Mouse (Mus musculus) CH12F3 (cell line): ENCODE data around the gene Nomo1.

Experiments used
- in situ Hi-C: fragments of 300-500 bp; cut with MboI; formaldehyde crosslinking; loops from 2 replicates; pipeline ENCODE4 v1.14.3; 2020; ENCODE audit warnings: low sequenced_read_pairs

The Nomo1 gene

DNA sequence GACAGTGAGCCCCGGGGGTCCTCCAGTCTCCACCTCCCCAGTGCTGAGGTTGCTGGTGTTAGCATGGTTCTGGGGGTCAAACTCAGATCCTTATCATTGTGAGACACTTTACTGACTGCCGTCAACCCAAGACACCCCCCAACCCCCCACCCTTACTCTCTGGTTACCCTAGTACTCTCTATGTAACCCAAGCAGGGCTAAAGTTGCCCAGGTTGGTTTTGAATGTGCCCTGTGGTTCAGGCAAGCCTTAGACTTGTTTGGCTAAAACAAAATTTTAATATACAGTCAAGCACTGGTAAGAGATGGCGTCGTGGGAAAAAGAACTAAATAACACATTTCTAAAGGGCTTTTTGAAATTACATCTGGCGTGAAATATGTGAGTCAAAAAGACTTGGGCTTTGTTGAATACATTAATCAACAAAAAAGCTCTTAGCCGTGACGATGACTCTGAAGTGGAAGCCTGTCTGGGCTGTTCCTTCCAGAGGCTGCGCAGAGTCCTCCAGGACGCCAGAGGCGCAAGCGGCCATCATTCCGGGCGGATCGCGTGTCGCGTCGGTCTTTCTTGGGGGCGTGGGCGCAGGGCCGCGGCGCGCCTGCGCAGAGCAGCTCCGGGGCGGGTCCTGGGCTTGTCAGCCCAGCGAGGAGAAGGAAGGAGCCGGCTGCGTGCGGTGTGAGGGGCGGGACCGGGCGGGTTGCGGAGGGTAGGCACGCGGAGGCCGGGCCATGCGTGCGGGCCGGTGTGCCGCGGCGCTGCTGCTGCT lies at the start of gene Nomo1:
TSS of gene Nomo1 (plus strand) at position 590 of the 761 bp plus-strand sequence.
- in situ Hi-C loops: no loop called here

DNA sequence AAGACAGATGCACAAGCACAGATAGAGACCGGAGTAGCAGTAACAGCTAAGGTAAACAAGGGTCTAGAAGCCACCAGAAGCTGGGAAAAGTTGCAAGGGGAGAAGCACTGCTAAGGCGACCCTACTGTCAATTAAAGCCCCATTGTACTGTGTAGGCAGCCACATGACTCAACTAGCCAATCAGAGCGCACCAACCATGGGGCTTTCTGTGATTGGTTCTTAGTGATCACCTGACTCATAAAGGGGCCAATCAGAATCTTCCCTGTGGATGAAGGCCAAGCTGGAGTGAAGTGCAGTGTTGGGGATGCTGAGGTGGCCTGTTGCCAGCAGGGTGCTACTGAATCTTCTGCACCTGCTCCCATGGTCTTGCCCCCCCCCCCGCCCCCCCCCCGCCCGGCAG lies 46.6 kb upstream of the Nomo1 start:
- in situ Hi-C loops: no loop called here

DNA sequence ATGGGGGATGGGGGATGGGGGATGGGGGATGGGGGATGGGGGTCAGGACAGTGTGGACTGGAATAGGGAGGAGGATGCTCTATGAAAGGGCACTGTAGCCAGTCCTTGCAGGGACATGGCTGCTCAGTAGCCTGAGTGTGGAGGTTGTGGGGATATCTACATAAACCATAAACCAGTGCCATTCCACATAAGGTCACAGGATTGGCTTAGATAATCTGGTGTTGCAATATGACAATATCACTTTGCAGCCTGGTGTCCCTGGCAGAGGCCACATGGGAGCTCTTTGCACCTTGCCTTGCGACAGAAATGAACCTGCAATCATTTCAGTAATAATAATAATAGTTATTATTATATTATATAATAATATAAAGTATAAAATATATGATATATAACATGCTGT lies 45.2 kb upstream of the Nomo1 start:
- in situ Hi-C loops: no loop called here

DNA sequence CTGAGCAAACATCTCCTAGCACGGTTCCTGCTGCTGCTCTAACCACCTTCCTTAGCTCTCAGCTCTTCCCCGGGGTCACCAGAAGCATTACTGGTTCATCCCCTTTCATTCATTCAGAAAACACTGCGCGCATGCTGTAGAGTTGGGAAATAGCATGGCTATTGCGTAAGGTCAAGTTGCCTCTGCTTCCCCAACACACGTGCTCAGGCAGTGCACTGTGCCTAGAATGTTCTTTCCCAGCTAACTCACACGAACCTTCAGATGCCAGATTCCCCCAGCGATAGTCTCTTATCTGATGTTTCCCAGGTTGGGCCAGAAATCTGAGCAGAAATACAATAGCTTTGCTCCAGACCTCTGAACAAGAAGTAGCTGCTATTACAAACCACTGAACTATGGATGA lies 41.0 kb upstream of the Nomo1 start:
- in situ Hi-C loops: no loop called here

DNA sequence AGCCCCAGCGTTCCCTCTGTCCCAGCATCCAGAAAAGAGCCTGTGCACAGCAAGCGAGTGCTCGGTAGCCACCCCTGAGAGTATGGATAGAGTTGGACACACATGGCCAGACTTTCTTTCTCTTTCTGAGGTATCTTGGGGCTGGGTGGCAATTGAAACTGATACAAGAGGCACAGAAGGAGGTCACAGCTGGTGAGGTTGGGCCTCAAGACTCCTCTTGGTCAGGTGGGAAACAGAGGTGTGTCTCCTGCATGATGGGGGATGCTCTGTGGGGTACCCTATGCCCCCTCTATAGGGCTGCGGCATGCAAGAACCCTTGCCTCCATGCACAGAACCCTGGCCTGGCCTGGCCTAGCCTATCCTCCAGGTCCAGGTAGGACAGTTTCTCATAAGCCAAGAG lies 32.9 kb upstream of the Nomo1 start:
- in situ Hi-C loops: no loop called here

DNA sequence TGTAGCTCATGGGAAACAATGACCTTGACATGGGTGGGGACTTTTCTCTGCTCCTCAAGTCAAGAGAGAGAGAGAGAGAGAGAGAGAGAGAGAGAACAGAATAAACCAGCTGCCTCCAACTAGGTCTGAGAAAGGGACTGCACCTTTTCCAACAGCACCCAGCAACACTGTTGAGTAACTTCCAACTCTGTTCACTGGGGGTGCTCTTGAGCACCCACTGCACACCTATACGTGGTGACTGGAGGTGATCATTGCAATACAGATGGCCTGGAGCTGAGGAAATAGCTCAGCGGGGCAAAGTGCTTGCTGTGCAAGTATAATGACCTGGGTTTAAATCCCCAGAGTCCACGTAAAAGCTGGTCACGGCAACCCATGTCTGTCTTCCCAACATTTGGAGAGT lies 30.8 kb upstream of the Nomo1 start:
- in situ Hi-C loops: no loop called here

DNA sequence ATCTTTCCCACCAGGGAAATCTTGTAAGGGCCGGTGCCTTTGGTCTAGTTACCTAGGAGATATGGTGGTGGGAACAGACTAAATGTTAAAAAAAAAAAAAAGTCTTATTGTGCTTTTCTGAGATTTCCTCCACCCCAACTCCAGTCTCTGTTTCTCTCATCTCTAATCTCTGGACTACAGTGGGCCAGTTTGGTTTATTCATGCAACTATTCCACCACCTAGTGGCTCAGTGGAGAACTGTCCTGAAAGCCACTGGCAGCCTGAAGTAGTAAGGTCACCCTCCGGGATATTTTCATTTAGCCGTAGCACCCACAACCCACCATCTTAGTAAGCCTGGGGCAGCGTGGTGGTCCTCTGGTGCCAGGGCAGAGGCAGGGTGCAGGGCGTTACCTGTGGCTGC lies 23.9 kb upstream of the Nomo1 start:
- in situ Hi-C loops: no loop called here

DNA sequence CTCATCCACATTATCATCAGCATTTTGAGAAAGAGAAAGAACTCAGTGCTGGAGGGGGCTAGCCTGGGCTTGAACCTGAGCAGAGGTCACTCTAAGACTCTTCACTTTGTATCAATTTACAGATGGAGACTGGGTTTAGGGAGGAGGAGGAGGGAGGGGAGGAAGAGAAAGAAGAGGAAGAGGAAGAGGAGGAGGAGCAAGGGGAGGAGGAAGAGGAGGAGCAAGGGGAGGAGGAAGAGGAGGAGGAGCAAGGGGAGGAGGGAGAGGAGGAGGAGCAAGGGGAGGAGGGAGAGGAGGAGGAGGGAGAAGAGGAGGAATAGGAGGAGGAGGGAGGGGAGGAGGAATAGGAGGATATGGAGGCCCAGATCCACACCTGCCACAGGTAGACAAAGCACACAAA lies 21.4 kb upstream of the Nomo1 start:
- in situ Hi-C loops: no loop called here

DNA sequence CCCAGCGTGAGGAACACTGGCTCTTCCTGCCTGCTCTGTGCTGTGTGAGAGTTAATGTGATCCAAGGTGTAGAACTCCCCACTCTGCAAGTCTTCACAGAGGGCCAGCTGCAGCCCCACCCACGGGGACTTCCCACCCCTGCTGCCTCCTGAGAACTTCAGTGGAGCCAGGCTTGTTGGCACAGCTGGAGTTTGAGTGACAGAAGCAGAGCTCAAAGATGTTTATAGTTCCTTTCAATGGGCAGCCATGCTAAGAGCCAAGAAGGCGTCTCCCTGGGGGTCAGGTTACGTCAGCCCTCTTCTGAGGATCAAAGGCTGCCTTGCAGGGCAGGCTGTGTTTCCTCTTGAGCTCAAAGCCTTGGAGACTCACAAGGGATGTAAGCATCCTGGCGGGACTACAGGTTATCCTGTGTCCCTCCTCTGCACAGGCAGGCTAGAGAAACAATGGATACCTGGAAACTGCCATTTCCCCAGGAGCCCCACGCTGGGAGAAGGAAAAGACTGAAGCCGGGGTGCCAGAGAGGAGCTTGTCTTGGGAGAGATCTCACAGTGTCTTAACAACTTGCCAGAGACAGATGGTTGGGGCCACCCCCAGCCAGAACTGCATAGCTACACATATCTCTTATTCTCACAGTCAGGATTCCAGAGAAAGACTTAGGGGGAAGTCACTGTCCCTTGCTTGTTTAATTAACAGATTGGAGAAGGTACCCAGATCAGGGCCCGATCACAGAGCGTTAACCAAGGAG lies 20.1 kb upstream of the Nomo1 start:
- in situ Hi-C loops: no loop called here

DNA sequence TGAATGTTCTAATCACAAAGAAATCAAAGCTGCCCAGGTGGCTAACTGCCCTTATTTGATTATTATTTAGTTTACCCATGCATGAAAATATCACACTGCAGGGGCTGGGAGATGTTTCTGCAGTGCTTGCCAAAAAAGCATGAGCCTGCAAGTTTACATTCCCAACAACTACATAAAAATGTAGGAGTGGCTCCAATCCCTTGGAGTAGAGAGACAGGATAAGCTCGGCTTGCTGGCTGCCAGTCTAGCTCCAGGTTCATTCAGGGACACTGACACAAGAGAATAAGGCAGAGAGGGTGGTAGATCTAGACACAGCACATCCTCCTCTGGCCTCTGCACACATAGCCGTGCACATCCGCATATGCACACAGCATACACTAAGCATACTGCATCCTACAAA lies 13.9 kb upstream of the Nomo1 start:
- in situ Hi-C loops: no loop called here

DNA sequence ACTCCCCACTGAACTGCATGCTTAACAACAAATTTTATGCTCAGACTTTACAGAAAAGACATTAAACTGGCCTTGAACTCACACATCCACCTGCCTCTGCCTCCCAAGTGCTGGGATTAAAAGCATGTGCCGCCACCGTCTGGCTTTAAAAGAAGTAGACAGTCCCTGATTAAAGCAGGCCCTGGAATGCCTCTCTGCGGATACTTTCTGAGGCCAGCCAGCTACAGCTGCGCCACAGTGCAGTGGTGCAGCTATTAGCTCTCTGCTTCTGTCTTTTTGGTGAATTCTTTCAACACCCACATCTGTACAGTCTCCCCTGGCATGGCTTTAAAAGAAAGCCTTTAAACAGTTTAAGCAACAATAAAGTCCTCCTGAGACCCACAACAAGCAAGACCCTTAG lies 11.5 kb upstream of the Nomo1 start:
- in situ Hi-C loops: no loop called here

DNA sequence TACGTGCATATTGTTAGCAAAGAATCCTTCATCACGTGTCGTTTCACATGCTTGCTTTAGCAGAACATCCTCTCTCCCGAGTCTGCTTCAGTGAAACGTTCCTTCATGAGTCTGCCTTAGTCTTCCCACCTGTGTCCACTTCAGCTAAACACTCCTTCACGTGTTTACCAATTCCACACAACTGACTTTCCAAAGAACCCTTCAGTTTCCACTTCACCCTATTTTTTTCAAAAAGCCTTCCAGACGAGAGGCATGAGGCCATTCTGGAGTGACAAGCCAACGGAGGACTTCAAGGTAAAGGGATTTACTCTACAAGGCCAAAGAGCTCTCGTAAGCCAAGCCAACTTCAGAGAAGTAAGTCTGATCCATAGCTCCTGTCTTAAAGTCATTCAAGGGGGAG lies 8.1 kb upstream of the Nomo1 start:
- in situ Hi-C loops: no loop called here

DNA sequence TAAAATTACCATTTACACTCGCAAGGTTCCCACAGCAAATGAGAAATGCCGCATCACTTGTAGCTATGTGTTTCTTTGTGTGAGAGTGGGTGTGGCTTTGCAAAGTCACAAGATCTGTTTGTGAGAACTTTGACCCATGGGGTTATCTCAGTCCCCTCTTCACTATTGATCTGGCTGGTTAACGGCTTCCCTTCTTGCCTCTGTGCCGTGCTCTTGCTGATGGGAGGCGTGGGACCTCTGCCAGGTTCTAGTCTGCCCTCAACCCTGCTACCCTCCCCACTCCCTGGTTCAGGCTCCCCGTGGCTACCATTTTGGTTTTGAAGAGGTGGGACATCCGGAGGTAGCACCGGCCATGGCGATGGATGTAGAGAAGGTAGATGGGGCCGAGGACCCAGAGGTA lies 4.8 kb upstream of the Nomo1 start:
- in situ Hi-C loops: no loop called here

DNA sequence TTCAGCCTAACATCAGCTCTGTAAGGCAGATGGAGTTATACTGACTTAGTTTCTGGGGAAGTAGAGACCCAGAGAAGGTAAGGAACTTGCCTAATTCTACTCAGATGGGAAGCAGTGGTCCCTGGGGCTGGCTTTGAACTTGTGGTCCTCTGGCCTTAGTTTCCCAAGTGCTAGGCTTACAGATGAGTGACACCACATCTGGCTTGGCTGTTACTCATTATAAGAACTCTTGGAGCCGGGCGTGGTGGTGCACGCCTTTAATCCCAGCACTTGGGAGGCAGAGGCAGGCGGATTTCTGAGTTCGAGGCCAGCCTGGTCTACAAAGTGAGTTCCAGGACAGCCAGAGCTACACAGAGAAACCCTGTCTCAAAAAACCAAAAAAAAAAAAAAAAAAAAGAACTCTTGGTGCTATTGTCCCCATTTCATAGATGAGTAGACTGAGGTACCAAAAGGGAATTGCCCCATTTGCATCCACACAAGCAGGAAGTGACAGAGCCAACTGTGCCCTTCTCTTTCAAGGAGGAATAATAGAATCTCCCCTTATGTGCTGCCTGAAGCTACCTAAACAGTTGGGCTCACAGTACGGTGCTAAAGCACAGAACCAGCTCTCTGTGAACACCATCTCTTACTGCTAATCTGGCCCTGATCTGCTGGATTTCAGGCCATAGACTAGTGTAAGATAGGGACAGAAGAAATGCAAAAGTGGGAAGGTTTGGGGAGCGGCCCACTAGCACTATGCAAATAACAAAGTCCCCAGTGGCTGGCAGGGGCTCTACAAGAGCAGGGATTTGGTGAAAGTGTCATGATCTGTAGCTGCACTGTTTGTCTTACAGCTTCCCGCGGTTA lies 4.0 kb upstream of the Nomo1 start:
- in situ Hi-C loops: no loop called here

DNA sequence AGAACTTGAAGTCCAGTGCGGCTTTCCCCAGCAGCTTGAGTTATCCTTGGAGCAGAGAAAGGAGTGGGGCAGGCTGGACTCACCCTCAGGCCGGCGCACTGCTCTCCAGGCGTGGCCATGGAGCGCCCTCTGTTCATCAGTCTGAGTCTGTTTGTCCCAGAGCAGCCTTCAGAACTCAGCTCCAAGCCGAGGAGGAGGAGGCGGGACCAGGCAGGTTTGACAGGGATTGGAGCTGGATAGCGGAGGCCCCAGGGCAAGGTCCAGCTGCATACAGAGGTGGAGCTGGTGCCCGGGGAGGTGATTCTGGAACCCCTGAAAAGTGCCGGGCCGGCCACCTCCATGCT lies 3.4 kb upstream of the Nomo1 start, which contains the start of gene Abcc6:
TSS of gene Abcc6 (minus strand) at position 158 of the 344 bp plus-strand sequence.
- in situ Hi-C loops: no loop called here

DNA sequence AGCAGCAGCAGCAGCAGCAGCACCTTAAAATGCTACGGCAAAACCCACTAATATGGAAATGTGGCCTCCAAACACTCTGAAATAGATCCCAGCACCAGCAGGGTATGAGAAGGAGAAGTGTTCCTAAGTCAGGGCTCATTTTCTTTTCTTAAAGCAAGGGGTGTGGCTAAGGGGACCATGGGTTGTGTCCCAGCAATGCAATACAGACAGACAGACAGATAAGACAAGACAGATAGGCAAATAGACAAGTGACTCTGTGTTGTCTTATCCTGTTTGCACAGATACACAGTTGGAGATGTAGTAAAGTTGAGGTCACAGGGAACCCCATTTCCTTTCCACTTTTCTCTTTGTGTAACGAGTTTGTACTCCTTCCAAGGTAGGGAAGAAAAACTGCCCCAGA lies 2.4 kb upstream of the Nomo1 start:
- in situ Hi-C loops: no loop called here

DNA sequence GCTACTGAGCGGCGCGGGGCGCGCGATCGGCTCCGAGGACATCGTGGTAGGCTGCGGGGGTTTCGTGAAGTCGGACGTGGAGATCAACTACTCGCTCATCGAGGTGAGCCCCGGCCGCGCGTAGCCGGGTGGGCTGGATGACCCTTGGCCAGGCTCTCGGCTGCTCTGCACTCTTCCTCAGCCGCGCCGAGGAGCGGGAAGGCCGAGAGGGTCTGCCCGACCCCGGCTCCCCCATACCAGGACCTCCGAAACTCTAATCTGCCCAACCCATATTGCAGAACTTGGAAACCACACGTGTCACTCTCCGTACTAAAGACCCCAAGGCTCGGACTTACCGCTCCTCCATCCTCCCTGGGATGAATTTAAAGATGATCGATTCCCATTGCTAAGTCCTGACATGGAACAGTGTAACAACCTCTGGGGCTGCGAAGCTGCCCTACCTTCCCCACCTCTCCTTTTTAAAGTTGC lies 406 bp downstream of the Nomo1 start:
- in situ Hi-C loops: no loop called here

DNA sequence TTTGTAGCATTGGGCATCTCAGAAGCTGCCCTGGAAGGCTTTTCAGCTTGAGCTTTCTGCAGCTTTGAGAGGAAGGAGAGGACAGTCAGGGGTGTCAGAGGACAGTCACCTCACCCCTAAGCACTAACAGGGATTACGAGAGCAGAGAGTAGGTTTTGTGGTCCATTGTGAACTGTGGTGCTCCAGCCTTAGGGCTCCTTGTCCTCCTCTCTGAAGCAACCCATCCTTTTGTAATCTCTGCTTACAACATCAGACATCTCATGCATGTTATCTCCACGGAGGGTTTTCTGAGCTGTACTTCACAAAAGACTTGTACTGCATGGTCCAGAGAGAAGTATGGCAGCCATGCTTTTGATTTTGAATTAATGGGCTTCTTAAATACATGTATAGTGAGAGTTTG lies 1.5 kb downstream of the Nomo1 start:
- in situ Hi-C loops: no loop called here

DNA sequence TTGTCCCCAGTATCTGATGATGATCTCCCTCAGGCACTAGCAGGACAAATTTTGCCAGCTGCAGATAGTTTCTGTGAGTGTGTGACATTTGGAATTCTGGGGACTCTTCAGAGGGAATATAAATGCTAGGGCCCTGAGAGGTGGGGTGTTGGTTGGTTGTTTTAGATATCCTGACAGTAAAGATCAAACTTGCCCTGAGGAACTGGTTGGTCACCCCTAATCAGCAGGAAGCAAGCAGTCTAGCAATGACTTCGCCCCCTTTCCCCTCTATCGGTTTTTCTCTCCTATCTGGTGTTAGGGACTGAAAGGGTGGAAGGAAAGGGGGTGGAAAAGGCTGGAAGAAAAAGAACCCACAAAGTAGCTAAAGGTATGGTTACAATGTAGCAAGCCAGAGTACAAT lies 2.0 kb downstream of the Nomo1 start:
- in situ Hi-C loops: no loop called here

DNA sequence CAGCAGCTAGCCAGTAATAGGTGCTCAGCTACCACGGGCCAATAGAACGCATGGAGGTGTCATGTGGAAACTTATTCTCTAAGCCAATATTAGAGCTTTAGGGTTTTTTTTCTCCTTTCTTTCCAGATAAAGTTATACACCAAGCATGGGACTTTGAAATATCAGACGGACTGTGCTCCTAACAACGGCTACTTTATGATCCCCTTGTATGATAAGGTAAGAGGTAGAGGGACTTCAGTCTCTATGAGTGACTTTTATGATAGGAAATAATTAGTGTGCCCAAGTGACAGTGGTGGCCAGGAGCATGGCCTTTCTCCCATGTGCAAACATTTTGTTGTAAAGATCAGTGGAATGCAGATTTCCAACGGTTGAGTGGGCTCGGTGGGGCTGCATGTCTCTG lies 3.9 kb downstream of the Nomo1 start:
- in situ Hi-C loops: no loop called here

DNA sequence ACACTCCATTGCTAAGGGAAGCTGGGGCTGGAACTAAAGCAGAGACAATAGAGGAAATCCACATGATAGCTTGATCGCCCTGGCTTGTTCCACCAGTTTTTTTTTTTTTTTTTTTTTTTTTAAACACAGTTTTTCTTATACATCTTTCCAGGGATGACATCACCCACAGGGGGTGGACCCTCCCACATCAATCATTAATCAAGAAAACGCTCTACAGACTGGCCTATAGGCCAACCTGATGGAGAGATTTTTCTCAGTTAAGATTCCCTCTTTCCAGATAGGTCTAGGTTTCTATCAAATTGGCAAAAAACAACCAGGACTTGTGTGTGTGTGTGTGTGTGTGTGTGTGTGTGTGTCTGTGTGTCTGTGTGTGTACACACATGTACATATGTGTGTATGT lies 6.4 kb downstream of the Nomo1 start:
- in situ Hi-C loops: no loop called here

DNA sequence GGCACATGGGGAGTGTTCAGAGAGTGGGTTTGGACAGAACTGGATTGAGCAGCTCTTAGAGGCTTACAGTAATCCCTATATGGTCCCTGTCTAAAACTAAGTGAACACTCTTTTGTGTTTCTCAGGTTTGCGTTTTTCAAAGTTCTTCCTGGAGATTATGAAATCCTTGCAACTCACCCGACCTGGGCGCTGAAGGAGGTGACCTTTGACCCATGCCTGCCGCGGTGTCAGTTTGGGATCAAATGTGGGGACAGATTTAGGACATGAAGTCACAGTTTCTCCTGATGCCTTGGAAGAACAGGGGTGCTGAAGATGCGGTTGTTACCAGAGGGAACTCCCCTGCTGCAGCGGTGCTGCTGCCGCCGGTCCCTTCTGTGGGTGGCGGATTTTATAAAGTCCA lies 10.6 kb downstream of the Nomo1 start:
- in situ Hi-C loops: no loop called here
